Mouse (Mus musculus): ENCODE results near the gene Kif23. TPM values are rescaled to one million over a fixed set of nuclear protein-coding genes. Genes with fewer than 3 reads are reported as not detected.

Kif23 gene
- polyA plus RNA-seq, 1 experiment = 65.2 TPM

DNA sequence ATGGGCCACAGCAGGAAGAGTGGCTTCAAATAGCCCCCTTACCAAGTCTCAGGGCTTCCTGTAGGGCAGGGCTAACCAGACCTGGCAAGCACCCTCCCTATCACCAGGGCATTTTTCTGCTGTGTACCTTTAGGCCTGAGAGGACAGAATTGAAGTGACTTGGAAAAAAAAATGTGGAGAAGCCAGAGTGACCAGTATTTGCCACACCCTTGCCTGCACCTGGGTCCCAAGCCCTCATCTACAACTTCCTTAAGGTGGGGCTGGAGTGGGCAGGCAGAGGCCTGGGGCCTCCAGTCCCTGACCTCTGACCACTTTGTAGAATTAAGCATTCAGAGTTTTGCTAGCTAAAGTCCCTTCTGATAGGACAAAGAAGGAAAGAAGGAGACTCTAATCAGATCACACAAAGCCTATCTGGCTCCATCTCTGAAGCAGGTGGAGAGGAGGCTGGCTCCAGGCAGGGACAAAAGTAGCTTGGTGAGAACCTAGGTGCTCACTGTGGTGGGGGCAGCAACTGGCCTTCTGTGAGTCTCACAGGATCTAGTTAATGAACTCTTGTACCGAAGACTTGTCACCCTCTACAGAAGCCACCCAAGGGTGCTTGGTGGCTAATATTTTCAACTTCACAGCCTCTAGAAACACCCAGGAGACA lies 13.5 kb upstream of the Kif23 start:
- no peak overlapping the region for H3K4me3 ChIP-seq (ENCODE audit: insufficient read depth, poor library complexity, severe bottlenecking)

DNA sequence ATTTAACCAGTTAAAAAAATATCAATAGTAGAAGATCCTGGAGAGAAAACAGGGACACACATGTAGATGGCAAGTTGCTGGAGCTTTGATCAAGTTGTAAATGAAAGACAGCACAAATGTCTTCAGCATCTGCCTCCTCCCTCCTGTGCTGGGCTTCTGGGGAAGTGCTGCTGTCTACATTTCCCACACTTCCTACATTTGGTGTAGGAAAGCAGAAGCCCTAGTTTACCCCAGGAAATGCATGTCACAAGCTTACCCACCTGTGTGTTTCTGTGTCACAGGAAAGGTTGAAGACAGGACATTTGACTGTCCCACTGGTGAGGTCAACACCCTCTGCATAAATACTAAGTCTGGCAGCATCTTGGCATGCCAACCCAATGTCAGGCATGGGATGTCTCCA lies 8.1 kb upstream of the Kif23 start:
- TF ChIP-seq USF1 (IDR thresholded peaks at IDR 0.05; ENCODE audit: low read depth) (no peak), FOSL1 (IDR thresholded peaks at IDR 0.05; ENCODE audit: insufficient read depth, low read length, poor library complexity, severe bottlenecking) (no peak), MYOD1 (IDR thresholded peaks at IDR 0.05; ENCODE audit: control insufficient read depth, insufficient read length, low read depth) (no peak), CTCF (IDR thresholded peaks at IDR 0.05; ENCODE audit: control insufficient read depth, insufficient read depth, insufficient read length) (no peak), CEBPB (IDR thresholded peaks at IDR 0.05; ENCODE audit: low read depth) (no peak), MAX (IDR thresholded peaks at IDR 0.05) (no peak), MYOG (IDR thresholded peaks at IDR 0.05; ENCODE audit: control insufficient read depth, extremely low read depth, insufficient read length) (no peak)
- H3K4me3 ChIP-seq (ENCODE audit: insufficient read depth, poor library complexity, severe bottlenecking) = no peak overlapping the region
- no peaks in the 10 kb centered on the region for H3K79me2 ChIP-seq (ENCODE audit: control insufficient read depth, insufficient read depth)
- H3K79me3 ChIP-seq (ENCODE audit: low read depth) = no peaks in the 10 kb centered on the region
- peaks cover 6% of the 10 kb centered on the region for H3K36me3 ChIP-seq (ENCODE audit: control insufficient read depth, insufficient read depth)
- H3K27me3 ChIP-seq (ENCODE audit: control insufficient read depth, insufficient read depth, insufficient read length) = no peaks in the 10 kb centered on the region
- no peak overlapping the region for H3ac ChIP-seq (ENCODE audit: control insufficient read depth, insufficient read length, low read depth)

More for the DNA sequence above, 13.5 kb upstream of the Kif23 start:
- no peaks in the 10 kb centered on the region for H3K36me3 ChIP-seq (ENCODE audit: control insufficient read depth, insufficient read depth)
- no peaks in the 10 kb centered on the region for H3K27me3 ChIP-seq (ENCODE audit: control insufficient read depth, insufficient read depth, insufficient read length)
- no peaks in the 10 kb centered on the region for H3K79me2 ChIP-seq (ENCODE audit: control insufficient read depth, insufficient read depth)
- TF ChIP-seq FOSL1 (IDR thresholded peaks at IDR 0.05; ENCODE audit: insufficient read depth, low read length, poor library complexity, severe bottlenecking) (no peak), CEBPB (IDR thresholded peaks at IDR 0.05; ENCODE audit: low read depth) (no peak), CTCF (IDR thresholded peaks at IDR 0.05; ENCODE audit: control insufficient read depth, insufficient read depth, insufficient read length) (no peak), MYOD1 (IDR thresholded peaks at IDR 0.05; ENCODE audit: control insufficient read depth, insufficient read length, low read depth) (no peak), MYOG (IDR thresholded peaks at IDR 0.05; ENCODE audit: control insufficient read depth, extremely low read depth, insufficient read length) (no peak)
- H3K79me3 ChIP-seq (ENCODE audit: low read depth) = no peaks in the 10 kb centered on the region
- no peak overlapping the region for H3ac ChIP-seq (ENCODE audit: control insufficient read depth, insufficient read length, low read depth)

DNA sequence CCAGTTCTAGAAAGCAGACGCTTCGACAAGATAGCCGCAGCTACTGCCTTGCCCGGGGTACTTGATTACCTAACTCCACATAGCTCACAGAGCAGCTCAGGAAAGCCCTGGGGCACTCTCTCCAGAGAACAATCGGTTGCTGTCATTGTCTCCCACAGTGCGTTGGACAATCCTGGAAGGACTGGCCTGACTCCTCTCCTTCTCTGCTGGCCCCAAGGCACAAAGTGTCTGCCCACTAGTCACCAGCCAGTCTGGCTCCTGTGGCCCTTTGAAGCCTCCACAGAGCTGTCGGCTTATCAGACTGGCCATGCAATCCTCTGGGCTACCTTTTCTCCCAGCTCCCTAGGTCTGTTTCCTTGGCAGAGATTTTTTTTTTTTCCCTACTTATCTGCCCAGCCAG lies 5.7 kb upstream of the Kif23 start:
- peaks cover 6% of the 10 kb centered on the region for H3K36me3 ChIP-seq (ENCODE audit: control insufficient read depth, insufficient read depth)
- TF ChIP-seq MAX (IDR thresholded peaks at IDR 0.05) (no peak), CEBPB (IDR thresholded peaks at IDR 0.05; ENCODE audit: low read depth) (no peak)
- no peak overlapping the region for H3ac ChIP-seq (ENCODE audit: control insufficient read depth, insufficient read length, low read depth)

DNA sequence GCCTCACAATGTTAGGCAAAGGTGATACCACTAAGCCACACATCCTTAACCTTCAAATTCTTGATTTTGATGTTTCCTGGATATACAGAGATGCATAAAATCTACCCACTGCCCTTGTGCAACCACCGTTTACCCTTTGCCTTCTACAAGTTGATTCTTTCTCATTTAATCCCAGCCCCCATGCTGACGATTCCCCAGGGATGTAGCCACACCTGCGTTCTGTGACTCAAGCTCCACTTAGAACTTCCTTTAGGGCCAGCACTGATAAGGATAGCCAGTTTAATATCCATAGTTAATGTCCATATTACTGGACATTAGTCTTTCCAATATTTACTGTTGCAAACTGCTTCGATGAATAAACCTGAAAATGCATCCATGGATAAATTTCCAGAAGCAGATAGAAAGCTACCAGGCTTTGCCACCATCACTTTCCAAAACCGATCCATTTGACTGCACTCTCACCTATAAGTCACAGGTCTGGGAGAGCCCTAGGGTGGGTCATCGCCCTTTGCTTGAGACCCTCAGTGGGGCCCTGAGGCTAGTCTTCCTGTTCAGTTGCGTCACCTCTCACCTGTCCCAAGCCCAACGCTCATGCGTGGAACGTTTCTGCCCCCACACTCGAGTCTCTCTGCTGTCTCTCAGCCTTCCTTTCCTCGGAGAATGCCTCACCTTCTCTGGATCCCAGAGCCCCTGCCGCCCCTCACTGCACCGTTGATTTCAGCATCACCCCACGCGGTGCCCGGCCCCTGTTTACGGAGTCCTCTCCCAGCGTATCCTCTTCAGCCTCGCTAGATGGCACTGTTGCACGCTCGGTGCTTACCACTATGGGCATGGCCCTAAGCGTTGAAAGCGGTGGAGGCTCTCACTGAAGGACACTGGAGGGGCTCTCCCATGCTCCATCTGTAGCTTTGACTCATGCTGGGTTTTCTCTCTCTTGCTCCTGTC lies 1.1 kb upstream of the Kif23 start:
- Histone ChIP-seq H3ac (ENCODE audit: control insufficient read depth, insufficient read length, low read depth) (peak overlapping the region; percentile 56), H3K79me3 (ENCODE audit: low read depth) (peaks cover 37% of the 10 kb centered on the region), H3K4me3 (ENCODE audit: insufficient read depth, poor library complexity, severe bottlenecking) (peak overlapping the region; percentile 72), H3K36me3 (ENCODE audit: control insufficient read depth, insufficient read depth) (peaks cover 26% of the 10 kb centered on the region), H3K27me3 (ENCODE audit: control insufficient read depth, insufficient read depth, insufficient read length) (no peaks in the 10 kb centered on the region), H3K79me2 (ENCODE audit: control insufficient read depth, insufficient read depth) (peaks cover 59% of the 10 kb centered on the region)
- TF ChIP-seq CTCF (IDR thresholded peaks at IDR 0.05; ENCODE audit: control insufficient read depth, insufficient read depth, insufficient read length) (peak; percentile 93), MYOD1 (IDR thresholded peaks at IDR 0.05; ENCODE audit: control insufficient read depth, insufficient read length, low read depth) (peak; percentile 46), MYOG (IDR thresholded peaks at IDR 0.05; ENCODE audit: control insufficient read depth, extremely low read depth, insufficient read length) (no peak), MAX (IDR thresholded peaks at IDR 0.05) (peak; percentile 15)

More for the DNA sequence above, 5.7 kb upstream of the Kif23 start:
- Histone ChIP-seq H3K79me3 (ENCODE audit: low read depth) (peaks cover 6% of the 10 kb centered on the region), H3K79me2 (ENCODE audit: control insufficient read depth, insufficient read depth) (peaks cover 22% of the 10 kb centered on the region), H3K4me3 (ENCODE audit: insufficient read depth, poor library complexity, severe bottlenecking) (no peak overlapping the region), H3K27me3 (ENCODE audit: control insufficient read depth, insufficient read depth, insufficient read length) (no peaks in the 10 kb centered on the region)

DNA sequence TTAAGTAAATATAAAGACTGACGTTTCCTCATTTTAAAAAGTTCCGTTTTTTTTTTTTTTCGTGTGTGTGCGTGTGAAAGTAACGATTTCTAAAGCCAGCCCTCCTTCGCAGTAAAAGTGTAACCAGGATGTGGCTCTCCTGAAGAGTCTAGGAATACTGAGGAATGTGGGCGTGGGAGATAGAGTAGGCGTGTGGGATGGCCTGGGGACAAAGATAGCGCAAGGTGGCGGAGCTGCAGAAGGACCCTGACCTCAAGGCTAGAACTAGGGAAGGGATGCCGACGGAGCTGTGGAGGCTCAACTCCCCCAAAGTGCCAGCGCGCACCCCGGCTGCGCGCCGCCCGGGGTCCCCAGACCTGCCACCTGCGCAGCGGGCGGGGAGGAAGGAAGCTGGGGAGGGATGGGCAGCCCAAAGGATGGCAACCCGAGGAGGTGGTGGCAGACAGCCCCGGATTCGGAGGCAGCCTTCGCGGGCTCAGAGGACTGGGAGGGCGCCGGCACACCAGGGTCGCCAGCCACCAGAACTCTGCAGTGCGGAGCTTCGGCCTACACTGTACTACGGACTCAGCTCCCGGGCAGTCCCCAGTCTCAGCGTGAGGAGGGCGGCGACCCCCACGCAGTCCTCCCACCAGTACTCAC lies 482 bp downstream of the Kif23 start:
- Histone ChIP-seq H3ac (ENCODE audit: control insufficient read depth, insufficient read length, low read depth) (peak overlapping the region; percentile 91), H3K79me3 (ENCODE audit: low read depth) (peaks cover 47% of the 10 kb centered on the region), H3K36me3 (ENCODE audit: control insufficient read depth, insufficient read depth) (peaks cover 42% of the 10 kb centered on the region), H3K79me2 (ENCODE audit: control insufficient read depth, insufficient read depth) (peaks cover 74% of the 10 kb centered on the region), H3K4me3 (ENCODE audit: insufficient read depth, poor library complexity, severe bottlenecking) (peak overlapping the region; percentile 72), H3K27me3 (ENCODE audit: control insufficient read depth, insufficient read depth, insufficient read length) (no peaks in the 10 kb centered on the region)
- TF ChIP-seq USF1 (IDR thresholded peaks at IDR 0.05; ENCODE audit: low read depth) (no peak), MAX (IDR thresholded peaks at IDR 0.05) (no peak), CEBPB (IDR thresholded peaks at IDR 0.05; ENCODE audit: low read depth) (no peak)

Data from C2C12 (cell line).